Mouse (Mus musculus): ENCODE measurements at regions not wholly inside any gene's neighbourhood (a gene's known extent, or its start where the extent isn't known, plus 50 kb on each side); places are given as distances from the start of the nearest gene placed in this dataset.
"Not testable (repeated sequence)": the region's sequence is repeated elsewhere in the genome, so short reads cannot be mapped to it uniquely, and the experiment has no call there.

DNA sequence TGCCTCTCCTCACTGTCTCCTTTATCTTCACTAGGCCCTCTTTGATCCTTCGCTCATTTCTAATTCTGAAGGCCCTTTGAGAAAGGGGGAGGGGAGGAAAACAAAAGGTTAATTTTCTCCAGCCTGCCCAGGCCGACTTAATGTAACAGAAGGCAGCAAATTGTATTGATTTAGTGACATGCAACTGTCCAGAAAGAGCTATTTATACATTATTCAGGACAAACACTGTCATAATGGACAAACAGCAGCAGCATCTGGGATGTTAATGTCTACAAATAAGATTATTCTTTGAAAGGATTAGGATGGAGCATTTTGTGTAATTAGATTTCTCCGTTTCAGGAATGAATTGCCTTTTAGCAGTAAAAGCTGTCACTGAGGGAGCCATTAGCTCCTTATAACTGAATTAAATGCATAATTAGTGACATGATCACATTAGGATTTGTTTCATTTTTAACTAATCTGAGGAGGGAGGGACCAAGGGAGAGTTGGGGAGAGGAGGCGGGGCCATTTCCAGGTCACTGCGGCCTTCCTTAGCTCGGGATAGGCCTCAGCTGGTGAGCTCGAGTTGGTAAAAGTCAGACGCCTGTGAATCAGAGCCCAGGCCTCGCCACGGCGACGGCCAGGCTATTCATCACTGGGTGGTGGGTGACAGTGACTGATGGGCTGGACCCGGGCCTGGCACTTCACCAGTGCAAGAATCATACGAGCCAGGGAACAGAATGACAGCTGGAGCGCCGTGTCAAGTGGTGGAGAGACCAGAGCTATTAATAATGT lies 167.7 kb downstream of the Nkx6-1 start:
- DNase-seq (ENCODE audit: low spot score) = no peak

DNA sequence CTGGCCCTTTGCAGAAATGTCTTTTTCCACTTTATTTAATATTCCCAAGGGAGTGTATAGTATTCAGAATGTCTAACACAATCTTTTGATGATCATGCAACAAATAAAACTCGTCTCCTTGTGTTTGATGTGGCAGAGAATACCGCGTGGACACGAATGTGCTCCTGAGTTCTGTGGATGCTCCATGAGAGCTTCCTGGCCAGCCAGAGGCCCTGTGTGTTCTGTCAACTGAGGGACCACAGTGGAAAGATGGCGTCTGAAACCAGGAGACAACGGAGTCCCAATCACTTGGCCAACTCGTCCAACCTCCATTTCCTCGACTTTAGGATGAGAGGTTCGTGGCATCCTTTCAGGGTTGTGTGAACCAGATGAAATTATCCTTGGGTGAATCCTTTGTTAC lies 168.6 kb downstream of the Nkx6-1 start:
- no peak for DNase-seq (ENCODE audit: low spot score)

DNA sequence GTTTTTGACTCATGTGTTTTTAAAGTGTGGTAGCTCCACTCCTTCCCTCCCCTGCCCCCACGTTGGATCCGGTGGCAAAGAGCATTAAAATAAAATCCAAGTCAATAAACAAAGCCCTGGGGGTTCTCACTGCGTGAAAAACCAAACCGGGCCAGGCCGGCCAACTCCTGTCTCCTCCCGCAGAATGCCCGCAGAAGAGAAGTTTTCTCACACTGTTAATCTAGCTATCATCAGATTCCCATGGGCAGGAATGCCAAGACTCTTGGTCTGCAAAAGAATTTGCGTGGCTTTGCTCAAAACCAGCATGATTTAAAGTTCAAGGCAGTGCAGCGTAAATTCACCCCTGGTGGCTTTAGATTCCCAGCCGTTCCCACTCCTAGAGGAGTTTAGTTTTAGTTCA lies 219.0 kb downstream of the Nkx6-1 start:
- no peak for DNase-seq (ENCODE audit: low spot score)

DNA sequence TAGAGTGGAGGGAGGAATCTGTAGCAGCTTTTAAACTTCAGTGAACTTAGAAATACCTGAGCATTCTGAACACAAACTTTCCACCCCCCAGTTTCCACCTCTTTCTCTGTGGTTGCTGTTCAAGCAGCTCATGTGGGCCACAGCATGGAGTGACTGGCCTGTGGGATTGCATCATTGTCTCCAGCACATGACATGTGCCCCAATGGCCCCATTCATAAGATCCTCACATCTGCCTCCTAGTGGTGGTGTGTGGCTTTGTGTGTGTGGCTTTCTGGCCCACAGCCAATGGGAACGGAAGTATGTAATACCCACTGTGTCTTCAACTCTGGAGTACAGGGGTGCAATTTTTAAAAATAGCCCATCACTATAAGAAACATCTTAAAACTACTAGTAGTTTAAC lies 223.0 kb downstream of the Nkx6-1 start:
- no peak for DNase-seq (ENCODE audit: low spot score)

DNA sequence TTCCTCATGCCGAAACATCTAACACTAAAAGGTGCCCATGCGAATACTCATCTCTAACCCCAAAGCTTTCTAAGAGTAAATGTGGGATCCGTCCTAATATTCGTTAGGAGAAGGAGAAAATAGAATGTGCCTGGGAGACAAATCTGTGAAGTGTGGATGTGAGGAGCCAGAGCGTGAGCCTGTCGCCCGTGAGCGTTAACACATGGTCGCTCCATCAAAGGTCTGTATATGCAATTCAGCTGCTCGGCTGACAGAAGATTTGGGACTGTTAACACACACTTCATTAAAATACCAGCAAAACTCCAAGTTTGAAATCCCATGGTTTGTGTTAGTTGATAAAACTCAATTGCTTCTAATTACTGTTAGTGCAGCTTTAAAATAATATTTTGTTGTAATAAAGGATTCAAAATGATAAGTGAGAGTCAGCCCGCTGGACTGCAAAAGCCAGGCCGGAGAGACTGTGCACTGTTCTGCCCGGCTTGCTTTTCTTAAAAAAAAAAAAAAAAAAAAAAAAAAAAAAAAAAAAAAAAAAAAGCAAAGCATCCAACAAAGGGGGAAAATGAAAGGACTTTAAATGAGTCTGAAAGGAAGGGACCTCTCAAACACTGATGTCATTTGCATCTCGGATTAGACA lies 227.0 kb downstream of the Nkx6-1 start:
- no peak for DNase-seq (ENCODE audit: low spot score)

DNA sequence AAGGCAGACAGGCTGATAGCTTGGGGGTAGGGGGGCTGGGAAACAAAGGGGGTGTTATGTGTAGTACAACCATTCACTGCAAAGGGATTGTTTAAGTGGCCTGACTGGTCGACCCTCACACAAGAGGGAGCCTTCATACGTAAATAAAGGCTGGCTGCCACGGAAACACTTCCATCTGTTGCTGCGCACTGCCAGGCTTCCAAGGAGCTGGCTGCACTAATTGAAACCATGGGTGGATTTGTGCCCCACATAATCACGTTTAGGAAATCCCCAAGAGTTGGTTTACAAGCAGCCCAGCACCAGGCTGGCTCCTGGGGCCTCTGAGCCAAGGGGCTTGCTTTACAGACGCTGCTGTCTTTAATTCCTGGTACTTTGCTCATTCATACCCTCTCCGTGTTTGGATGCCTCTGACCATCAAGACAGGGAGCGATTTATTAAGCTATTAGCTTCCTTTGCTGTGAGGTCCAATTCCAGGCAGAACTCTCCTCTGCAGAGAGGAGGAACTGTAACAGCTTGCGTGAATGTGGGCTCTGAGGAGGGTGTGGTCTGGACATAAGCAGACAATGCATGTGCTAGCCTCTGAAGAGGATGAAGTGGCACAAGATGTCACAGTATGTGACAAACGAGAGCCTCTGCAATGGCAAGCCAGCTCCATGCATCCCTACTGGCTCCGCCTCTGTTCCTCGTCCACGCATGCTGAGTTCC lies 238.6 kb downstream of the Nkx6-1 start:
- no peak for DNase-seq (ENCODE audit: low spot score)

DNA sequence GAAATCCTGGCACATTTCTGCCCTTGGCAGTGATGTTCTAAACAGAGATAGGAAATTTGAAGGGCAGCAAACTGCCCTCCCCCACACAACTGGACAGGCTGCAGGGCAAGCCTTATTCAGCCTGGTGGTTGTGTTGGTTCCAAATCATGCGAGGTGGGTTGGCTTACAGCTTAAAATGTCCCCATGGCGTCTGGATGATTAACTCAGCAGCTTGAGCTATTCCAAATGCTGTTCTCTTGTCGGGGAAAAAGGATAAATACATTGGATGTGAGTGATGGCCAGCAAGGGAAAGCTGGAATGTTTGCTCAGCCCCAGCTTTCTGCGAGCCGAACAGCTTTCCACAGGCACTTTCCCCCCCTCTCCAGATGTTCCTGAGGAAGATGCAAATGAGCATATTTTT lies 280.5 kb downstream of the Nkx6-1 start:
- DNase-seq (ENCODE audit: low spot score) = no peak

DNA sequence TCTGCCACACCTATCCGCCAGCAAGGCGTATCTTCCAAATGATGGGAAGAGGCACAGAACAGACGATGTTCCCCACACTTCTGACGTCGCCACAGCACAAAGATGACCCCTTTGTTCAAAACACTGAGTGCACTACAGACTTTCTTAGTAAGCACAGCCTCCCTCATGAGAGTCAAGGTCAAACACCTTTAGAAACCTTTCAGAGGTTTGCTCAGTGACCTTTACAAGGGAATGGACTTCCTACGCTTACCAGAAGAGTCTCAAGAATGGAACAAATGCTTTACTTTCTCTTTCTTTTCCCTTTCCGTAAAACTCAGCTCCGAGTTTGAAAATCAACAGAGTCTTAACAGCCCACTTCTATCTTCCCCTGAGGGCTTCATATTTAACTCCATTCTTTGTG lies 283.4 kb downstream of the Nkx6-1 start:
- DNase-seq (ENCODE audit: low spot score) = no peak

DNA sequence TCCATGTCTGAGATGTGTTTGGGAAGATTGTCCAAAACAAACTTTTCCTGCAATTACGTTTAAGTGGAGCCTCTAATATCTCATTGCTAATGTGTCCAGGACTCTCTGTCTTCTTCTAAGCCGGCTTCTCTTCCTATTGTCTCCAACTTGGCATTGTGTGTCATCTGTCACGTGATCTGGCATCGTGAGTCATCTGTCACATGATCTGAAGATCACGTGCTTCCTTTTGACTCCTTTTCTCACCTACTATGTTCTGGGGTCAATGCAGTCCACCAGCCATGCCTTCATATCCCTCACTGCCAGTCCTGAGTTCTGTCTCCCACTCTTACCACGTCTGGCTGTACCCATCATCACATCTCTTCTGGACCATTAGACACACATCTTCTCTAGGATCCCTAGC lies 288.1 kb downstream of the Nkx6-1 start:
- no peak for DNase-seq (ENCODE audit: low spot score)

DNA sequence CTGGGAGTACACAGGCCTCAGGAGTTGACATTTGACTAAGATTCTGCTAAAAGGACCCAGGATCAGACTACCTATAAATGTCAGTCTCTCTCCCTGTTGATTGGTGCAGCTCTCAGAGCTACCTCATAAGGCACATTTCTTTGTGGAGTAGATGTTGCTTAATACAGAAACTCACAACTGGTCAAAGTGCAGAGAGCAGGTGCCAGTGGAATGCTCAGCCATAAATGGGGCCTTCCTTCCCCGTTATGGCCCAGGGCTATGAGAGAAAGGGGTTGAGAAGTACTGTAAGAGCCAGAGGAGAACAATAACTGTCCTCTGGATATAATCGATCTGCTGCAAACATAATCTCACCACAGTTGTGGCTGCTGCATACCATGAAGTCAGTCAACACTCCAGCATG lies 290.7 kb downstream of the Nkx6-1 start:
- no peak for DNase-seq (ENCODE audit: low spot score)

DNA sequence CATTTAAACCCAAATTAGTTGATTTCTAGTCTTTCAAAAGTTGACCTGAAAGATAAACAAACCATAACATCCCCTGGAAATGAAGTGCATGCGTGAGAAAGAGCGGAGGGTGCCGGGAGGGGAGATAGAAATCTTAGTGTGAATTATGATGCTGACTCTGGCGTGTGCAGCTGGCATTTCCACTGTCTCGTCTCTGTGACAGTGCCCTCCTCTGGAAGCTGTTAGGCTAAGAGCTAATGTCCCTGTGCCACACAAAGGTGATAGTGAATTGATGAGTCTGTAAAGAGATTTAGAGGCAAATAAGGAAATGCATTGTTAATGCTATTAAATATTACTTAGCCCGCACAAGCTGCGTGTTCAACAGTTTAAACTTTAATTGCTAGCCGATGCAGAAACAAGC lies 292.6 kb downstream of the Nkx6-1 start:
- no peak for DNase-seq (ENCODE audit: low spot score)

DNA sequence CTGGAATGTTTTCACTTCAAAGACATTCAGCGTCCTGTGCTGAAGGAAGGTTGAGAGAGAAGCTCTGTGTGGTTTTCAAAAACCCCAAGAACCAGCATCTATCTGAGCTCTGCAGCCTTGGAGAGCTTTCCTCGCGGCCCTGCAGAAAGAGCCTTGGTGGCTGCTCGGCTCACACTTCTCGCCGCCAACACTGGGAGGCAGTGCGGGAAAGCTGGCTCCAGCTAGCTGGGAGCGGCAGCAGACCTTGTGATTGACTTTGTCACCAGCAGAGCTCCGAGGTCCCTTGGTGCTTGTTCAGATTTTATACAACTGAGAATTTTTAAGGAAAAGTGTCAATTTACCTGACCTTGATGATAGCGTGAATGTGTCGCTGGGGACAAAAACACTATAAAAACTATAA lies 299.4 kb downstream of the Nkx6-1 start:
- DNase-seq (ENCODE audit: low spot score) = peak; percentile 3

DNA sequence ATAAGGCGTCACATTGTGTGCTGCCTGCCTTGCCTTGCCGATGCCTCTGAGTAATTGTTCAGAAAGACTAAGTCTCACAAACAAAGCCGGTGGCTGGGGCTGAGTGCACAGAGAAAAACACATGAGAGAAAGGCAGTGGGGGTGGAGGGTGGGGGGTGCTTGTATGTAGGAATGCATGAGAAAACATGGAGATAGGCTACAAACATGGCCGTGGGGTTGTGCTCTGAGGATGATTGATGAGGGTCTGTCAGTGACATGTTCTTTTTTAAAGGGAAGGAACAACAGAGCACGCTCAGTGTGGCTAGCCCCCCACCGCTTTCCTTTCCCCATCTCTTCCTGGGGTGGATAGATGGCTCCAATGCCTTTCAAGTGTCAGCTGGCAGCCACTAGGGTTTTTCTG lies 304.8 kb downstream of the Nkx6-1 start:
- DNase-seq (ENCODE audit: low spot score) = no peak

DNA sequence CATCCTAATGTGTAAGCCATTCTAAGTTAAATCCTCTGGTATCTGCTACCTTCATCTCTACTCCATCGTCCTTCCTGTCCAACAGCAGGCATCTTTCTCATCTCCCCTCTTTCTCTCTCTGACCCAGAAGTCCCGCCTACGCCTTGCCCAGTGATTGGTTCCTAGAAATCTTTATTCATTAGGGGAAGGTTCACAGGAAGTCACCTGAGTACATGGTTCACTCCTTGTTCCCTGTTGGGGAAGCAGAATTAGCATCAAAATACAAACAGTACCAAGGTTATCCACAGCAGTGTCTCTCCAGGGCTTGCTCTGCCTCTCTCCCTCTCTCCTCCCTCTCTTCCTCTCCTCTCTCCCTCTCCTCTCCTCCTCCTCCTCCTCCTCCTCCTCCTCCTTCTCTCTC lies 319.4 kb downstream of the Nkx6-1 start:
- DNase-seq (ENCODE audit: low spot score) = no peak

DNA sequence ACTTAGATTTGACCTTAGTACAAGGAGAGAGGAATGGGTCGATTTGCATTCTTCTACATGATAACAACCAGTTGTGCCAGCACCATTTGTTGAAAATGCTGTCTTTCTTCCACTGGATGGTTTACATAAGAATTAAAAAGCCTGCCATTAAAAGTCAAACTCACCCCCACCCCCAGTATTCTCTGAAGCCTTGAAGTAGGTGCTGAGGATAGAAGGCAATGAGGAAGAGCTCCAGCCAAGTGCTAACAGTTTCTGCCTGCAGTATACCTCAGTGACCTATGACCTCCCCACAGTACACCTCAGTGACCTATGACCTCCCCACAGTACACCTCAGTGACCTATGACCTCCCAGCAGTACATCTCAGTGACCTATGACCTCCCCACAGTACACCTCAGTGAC lies 328.4 kb downstream of the Nkx6-1 start:
- DNase-seq (ENCODE audit: low spot score) = not testable (repeated sequence)

DNA sequence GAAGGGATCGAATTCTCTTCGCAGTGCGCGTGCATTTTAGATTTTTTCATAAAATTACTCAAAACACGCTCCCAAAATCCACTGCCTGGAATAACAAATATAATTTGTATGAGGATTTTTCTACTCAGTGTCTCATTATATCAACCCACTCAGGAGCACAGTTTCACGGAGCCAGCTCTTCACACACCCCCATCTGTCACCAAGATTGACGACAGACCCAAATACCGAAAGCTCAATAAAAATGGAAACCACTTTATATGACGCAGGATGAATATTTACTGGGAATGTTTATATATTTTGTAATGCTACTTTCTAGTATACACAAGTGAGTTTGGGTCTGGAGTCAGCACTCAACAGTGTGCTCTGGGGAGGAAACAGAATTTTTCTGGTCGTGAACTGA lies 333.0 kb downstream of the Nkx6-1 start:
- DNase-seq (ENCODE audit: low spot score) = no peak

DNA sequence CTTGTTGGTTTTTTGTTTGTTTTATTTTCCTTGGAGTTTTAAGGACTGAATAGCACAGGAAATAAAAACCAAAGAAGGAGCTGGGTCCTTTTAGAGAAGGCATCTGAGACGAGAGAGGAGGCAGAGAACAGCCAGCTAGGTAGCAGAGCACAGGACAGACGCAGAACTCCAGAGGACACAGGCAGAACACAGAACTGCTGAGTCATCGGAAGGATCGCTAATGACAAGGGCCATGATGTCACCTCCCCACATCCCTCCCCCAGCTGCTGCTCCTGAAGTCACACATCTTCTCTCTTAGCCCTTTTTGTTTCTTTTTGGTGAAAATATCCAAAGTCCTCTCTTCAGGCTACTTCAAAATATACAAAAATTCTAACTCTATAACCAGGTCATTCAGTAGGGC lies 338.7 kb downstream of the Nkx6-1 start:
- DNase-seq (ENCODE audit: low spot score) = no peak

DNA sequence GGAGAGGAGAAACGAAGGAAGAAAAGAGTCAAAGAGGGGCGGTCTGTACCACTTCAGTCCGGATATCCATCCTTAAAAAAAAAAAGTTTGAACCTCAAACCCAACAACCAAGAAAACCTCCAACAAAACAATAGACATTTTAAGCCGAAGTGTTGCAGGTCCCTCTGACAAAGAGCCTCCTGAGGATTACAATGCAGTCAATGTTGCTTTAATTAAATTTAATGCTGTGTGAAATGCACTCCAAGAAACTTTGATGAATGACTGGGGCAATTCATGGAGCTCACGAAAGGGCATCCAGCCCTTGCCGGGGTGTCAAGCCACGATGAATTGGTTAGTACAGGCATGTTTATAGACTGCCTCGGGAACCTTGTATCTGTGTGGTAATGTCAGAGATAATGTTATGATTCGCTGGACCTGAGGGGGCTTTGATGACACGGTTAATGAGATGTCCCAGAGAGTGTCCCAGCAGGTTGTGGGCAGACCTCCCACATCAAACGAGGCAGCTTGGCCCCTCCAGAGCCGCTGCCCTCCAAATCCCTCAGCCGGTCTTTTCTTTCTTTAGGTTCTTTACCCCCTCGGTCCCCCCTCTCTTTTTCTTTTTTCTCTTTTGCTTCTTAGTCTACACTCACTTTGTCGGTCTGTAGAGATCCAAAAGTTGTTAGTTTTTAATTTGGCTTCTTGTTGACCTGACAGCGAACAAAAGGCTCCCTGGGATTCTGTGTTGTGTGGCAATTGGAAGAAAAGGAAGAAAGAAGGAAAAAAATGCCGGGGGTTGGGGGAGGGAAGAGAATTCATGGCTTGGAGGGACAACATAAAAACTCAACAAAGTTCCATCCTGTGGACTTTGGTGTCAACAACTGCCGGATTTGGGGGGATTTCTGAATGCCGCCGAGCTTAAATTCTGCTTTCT lies 341.5 kb downstream of the Nkx6-1 start:
- no peak for DNase-seq (ENCODE audit: low spot score)

DNA sequence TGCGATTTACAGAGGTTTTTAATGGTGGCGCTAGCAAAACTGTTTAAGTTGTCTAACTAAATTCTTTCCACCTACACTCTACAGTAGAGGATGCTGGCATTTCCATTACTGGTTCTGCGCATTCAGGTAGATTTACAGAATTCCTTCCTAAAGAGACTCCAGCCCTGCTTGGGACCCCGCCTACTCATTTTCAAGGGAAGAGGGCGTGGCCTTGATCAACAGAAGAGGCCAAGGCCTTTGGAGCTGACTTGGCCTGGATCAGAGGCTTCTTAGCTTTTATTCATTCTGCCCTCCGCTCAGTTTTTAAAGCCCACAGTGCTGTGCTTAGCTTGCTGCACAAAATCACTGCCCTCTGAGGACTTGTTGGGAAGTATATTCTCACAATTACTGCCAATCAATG lies 364.8 kb downstream of the Nkx6-1 start:
- DNase-seq (ENCODE audit: low spot score) = no peak

DNA sequence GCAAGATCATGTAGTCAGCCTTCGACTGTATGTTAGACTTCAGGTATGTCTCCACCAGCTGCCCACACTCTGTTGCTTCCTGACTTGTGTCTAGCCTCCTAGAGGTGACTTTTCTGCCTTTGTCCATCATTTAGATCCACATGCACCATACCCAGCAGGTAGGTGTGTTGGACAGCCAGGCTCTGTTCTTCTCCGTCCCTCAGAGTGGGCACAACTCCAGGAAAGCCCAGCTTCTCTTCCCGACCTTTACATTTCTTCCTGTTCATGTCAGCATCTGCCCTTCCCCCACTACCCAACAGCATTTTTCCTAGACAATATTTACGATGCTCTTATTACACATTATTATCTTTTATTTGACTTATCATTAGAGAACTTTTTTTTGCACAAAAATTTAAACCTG lies 366.4 kb downstream of the Nkx6-1 start:
- DNase-seq (ENCODE audit: low spot score) = no peak

DNA sequence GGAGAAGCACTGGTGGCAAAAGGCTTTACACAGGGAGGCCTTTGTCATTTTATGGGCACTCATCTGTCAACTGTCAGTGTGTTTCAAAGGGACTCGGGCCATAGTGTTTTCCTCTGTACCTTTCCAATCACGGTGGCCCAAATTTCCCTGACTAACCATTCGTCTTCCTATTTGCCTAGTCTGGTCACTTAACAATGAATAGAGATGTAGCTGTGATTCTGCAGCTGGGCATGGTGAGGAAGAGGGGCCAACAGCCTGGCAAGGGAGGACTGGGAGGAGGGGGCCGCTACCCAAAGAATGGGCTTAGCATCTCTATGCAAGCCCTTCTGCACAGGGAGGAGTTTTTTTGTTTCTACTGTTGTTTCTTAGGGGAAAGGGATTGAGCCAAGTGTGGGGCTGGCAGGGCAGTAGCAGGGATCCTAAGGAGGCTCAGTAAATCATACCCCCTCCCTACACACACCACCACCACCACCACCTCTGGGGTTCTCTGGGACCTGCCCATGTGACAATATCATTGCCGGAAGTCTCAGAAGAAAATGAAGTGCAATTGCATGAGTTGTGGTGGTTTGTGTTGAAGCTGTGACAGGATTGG lies 367.2 kb downstream of the Nkx6-1 start:
- no peak for DNase-seq (ENCODE audit: low spot score)

DNA sequence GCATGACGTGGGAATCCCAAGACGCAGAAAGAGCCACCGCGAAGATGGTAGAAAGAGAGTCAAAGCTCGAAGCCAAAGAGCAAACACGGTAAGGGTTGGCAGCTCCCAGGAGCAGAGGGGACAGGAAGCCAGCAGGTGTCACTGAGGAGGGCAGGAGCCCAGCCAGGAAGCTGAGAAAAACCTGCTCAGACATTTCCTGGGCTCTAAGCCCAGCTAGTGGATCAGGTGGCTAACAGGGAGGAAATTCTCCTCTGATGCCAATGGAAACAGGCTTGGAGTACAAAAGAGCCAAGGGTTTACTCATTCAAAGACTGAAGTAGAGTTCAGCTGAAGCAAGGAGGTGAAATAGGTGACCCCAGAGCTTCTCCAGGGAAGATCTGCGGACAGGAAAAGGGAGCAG lies 368.9 kb downstream of the Nkx6-1 start:
- DNase-seq (ENCODE audit: low spot score) = no peak
